Mouse (Mus musculus) left cerebral cortex, adult 2 months (tissue): ENCODE results near the gene Rab10. TPM values are rescaled to one million over a fixed set of nuclear protein-coding genes. Genes with fewer than 3 reads are reported as not detected.
A peak's percentile ranks its signal among the peaks of the same experiment; 100 is the strongest.

Source experiments
- DNase-seq, 2 experiments: peaks; one replicate each; pipeline ENCODE4 v3.0.0; 2021 to 2022; ENCODE audit warnings: low spot score in 2 of 2, mixed read lengths in 1 of 2; ENCODE audit errors: extremely low spot score in 1 of 2
- H3K27ac ChIP-seq: fragments of 200-600 bp; 2 replicates; pipeline ENCODE4 v1.8.1; 2022
- H3K4me3 ChIP-seq: fragments of 200-600 bp; 2 replicates; pipeline ENCODE4 v1.8.1; 2022
- CTCF ChIP-seq: fragments of 200-600 bp; IDR thresholded peaks from 2 replicates; pipeline ENCODE4 v1.8.1; 2022; ENCODE audit warnings: antibody characterized with exemption, mild to moderate bottlenecking, moderate library complexity
- intact Hi-C: fragments of 180-260 bp; cut with DNase I; formaldehyde crosslinking; loops from one replicate; pipeline ENCODE4 v1.15.1; 2025
- long read RNA-seq, 2 experiments: library from polyadenylated mRNA; stranded (forward); transcript quantifications; one replicate each; pipeline ENCODE4 v2.0.0; 2021; ENCODE audit warnings: borderline mapping rate in 2 of 2
- total RNA-seq, 2 experiments: library from RNA; stranded (reverse); gene quantifications; 2 replicates each; pipeline ENCODE4 v1.2.3; 2021

Rab10 gene
- 100 to 1,000 TPM; 132 to 134 TPM for total RNA-seq
- long read RNA-seq, experiment 1, transcript Rab10-201 (6 exons, 3,513 nt), result major isoform, 323 of 335 reads
- long read RNA-seq, experiment 1, partial matches to known transcripts, result 0 of 335 reads
- long read RNA-seq, experiment 1, other reads (novel, unspliced or antisense), result 12 of 335 reads
- long read RNA-seq, experiment 2, transcript Rab10-201 (6 exons, 3,513 nt), result major isoform, 239 of 249 reads
- long read RNA-seq, experiment 2, partial matches to known transcripts, result 4 of 249 reads
- long read RNA-seq, experiment 2, other reads (novel, unspliced or antisense), result 6 of 249 reads

DNA sequence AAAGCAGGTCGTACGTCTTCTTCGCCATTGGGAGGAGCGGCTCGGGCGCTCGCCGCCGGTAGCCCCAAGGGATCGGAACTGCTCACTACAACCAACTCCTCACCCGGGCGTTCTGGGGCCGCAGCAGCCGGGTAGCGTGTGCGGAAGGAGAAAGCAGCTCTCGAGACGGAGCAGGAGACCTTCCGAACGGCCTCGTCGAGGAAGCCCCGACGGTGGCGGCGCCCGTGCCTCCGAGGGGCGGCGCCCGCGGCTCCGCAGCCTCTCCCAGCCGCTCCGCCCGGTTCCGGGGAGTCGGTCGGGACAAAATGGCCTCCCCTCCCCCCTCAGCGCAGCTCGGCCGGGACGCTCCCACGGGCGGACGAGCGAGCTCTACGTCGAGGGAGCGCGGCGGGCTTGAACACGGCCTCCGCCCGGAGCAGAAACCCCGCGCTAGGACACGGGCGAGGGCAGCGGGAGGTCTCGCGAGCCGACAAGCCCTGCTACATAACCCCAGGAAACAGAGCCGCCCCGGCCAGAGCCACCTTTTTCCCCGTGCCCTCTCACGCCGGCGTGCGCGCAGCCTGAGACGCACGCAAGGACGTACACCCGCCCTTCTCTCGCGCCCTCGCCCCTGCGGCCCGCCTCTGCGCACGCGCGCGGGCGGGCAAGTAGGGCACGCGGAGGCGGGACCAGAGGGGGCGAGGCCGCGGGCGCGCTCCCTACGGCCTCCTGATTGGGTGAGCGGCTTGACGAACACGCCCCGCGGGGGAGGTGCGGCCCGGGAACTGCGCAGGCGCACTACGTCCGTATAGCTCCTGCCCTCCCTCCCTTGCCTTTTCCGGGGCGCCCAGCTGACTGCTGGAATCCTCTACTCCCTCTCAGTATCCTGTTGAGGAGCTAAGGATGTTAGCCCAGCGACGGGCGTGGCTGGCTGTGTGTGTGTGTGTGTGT, at the start of gene Rab10:
TSS of gene Rab10 (minus strand) at position 579 of the 930 bp plus-strand sequence.
- TF ChIP-seq CTCF, result no peak
- Histone ChIP-seq H3K27ac (peak within 1 kb of the TSS; percentile 94), H3K4me3 (peak within 1 kb of the TSS; percentile 99)
- DNase-seq, result peak; percentile 99 to 100
- intact Hi-C loops, result loop anchor here (1.0 to 5.0 kb wide), 3 partner anchors 55 to 118 kb away; partner anchors contain the start of genes Asxl2 and Kif3c

DNA sequence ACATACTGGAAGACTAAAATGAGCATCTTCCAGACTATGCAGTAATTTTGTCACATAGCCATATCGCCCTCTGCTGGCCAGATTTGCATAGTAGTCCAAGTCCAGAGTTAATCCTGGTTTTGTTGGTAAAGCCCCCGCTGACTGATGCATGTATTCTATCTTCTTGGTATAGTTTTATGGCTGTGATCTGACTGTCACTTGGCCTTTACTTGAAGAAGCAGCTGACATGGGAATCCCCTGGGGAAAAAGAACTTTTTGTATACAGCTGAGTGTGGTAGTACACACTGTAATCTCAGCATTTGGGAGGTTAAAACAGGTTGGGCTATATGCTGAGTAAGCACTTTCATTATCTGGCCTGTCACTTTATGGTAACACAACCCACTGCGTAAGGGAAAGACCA, 49.5 kb upstream of the Rab10 start:
- peak; percentile 78 to 83 for DNase-seq
- no peak overlapping the region for H3K27ac ChIP-seq
- intact Hi-C loops, result loop anchor here (2.0 kb wide), 1 partner anchor 261 kb away; no protein-coding TSS in a partner anchor
- peak; percentile 84 for TF ChIP-seq CTCF
- H3K4me3 ChIP-seq, result no peak overlapping the region

DNA sequence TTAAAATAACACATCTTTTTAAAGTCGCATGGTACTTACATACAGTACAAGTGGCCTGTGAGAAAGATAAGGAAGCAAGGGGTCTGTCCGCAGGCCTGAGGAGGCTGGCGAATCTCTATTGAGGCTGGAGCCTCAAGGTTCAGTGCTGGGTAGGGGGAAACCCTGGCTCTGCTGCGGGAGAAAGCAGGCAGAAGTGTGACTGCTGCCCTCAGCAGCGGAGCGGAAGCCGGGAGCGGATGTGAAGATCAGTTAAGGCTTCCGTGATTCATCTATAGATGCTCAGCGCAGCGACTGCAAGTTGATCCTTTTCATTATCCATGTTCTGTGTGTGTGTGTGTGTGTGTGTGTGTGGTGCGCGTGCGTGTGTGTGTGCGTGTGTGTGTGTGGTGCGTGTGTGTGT, 47.1 kb upstream of the Rab10 start:
- H3K4me3 ChIP-seq, result 0 out of 2 replicates have a peak overlapping the region, but pooled peaks have one; percentile 1
- intact Hi-C loops, result no loop called here

GRCm38 (mm10) chr12:3355068-3355467, 45.3 kb upstream of the Rab10 start:
- no peak for TF ChIP-seq CTCF
- Histone ChIP-seq H3K27ac (no peak overlapping the region), H3K4me3 (no peak overlapping the region)
- no peak for DNase-seq
- intact Hi-C loops, result no loop called here

More for the DNA sequence above, 47.1 kb upstream of the Rab10 start:
- no peak for DNase-seq
- TF ChIP-seq CTCF, result no peak
- H3K27ac ChIP-seq, result no peak overlapping the region

- intact Hi-C loops, result no loop called here
- DNase-seq, result no peak
- H3K4me3 ChIP-seq, result no peak overlapping the region
- TF ChIP-seq CTCF, result no peak
- no peak overlapping the region for H3K27ac ChIP-seq
These were observed 42.4 kb upstream of the Rab10 start for GRCm38 (mm10) chr12:3352216-3352615.

GRCm38 (mm10) chr12:3350136-3350535, 40.4 kb upstream of the Rab10 start:
- intact Hi-C loops, result no loop called here
- TF ChIP-seq CTCF, result no peak
- H3K27ac ChIP-seq, result no peak overlapping the region
- no peak overlapping the region for H3K4me3 ChIP-seq
- no peak for DNase-seq

- no peak overlapping the region for H3K27ac ChIP-seq
- DNase-seq, result no peak
- no peak for TF ChIP-seq CTCF
- H3K4me3 ChIP-seq, result no peak overlapping the region
- intact Hi-C loops, result no loop called here
These were observed 39.6 kb upstream of the Rab10 start for GRCm38 (mm10) chr12:3349387-3349786.

DNA sequence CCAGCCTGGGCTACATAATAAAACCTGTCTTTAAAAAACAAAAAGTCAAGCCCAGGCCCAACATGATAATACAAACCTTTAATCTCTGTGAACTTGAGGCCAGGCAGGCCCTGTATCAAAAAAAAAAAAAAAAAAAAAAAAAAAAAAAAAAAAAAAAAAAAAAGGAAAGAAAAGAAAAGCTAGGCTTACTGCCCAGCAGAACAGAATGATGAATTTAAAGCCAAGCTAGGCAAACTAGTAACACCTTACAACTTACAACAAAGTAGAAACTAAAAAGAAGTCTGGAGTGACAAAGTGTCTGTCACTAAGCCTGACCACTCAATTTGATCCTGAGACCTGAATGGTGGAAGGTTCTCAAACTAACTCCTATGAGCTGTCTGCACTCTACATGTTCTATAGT, 37.9 kb upstream of the Rab10 start:
- intact Hi-C loops, result no loop called here
- no peak for DNase-seq
- Histone ChIP-seq H3K4me3 (no peak overlapping the region), H3K27ac (no peak overlapping the region)
- TF ChIP-seq CTCF, result no peak

- intact Hi-C loops, result no loop called here
- DNase-seq, result no peak
- TF ChIP-seq CTCF, result no peak
- Histone ChIP-seq H3K27ac (no peak overlapping the region), H3K4me3 (no peak overlapping the region)
These were observed 35.3 kb upstream of the Rab10 start for GRCm38 (mm10) chr12:3345038-3345437.

GRCm38 (mm10) chr12:3344155-3344554, 34.4 kb upstream of the Rab10 start:
- no peak overlapping the region for H3K27ac ChIP-seq
- no peak for DNase-seq
- no peak for TF ChIP-seq CTCF
- H3K4me3 ChIP-seq, result no peak overlapping the region
- intact Hi-C loops, result no loop called here

DNA sequence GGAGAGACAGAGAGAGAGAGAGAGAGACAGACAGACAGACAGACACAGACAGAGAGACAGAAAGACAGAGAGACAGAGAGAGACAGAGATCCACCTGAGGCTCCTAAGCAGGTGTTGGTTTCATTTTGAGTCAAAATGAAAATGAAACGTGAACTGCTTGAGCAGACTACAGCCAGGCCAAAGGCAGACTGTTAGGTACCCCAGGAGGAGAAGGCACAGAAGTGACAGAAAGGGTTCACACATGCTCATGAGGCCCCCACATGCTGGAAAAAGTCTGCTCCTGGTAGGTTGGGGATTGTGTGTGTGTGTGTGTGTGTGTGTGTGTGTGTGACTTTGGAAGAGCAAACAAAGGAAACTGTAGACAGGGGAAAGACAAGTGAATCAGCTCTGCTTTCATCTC, 29.2 kb upstream of the Rab10 start:
- TF ChIP-seq CTCF, result no peak
- no peak overlapping the region for H3K27ac ChIP-seq
- H3K4me3 ChIP-seq, result no peak overlapping the region
- intact Hi-C loops, result no loop called here
- DNase-seq, result no peak

GRCm38 (mm10) chr12:3329677-3330076, 19.9 kb upstream of the Rab10 start:
- no peak for DNase-seq
- H3K27ac ChIP-seq, result no peak overlapping the region
- H3K4me3 ChIP-seq, result no peak overlapping the region
- TF ChIP-seq CTCF, result no peak
- intact Hi-C loops, result no loop called here
